Mouse (Mus musculus) liver, embryonic 13.5 days (tissue): ENCODE measurements around the gene Egln2. TPM values are rescaled to one million over a fixed set of nuclear protein-coding genes. Genes with fewer than 3 reads are reported as not detected.

ENCODE experiments used
- ATAC-seq: fragments of 200-750 bp; cut with Nextera tagmentation; 2 replicates; pipeline ENCODE4 v1.8.0; 2017; ENCODE audit warnings: low read depth, mild to moderate bottlenecking, moderate number of reproducible peaks, moderate library complexity
- DNase-seq: peaks from one replicate; pipeline ENCODE4 v3.0.0; 2022
- H3K27ac ChIP-seq: fragments of 300-500 bp; sonication (generic); 2 replicates; pipeline ENCODE4 v1.5.1; 2015; ENCODE audit warnings: moderate library complexity, mild to moderate bottlenecking, inconsistent platforms
- H3K27me3 ChIP-seq: fragments of 300-500 bp; sonication (generic); 2 replicates; pipeline ENCODE4 v1.6.1; 2015; ENCODE audit warnings: mild to moderate bottlenecking, inconsistent platforms
- H3K36me3 ChIP-seq: fragments of 300-500 bp; sonication (generic); 2 replicates; pipeline ENCODE4 v1.6.1; 2015; ENCODE audit warnings: mild to moderate bottlenecking, inconsistent platforms
- H3K4me1 ChIP-seq: fragments of 300-500 bp; sonication (generic); replicated peaks from 2 replicates; pipeline ENCODE4 v1.6.1; 2015; ENCODE audit warnings: inconsistent platforms
- H3K4me2 ChIP-seq: fragments of 300-500 bp; sonication (generic); 2 replicates; pipeline ENCODE4 v1.6.1; 2015; ENCODE audit warnings: inconsistent platforms, mild to moderate bottlenecking, moderate library complexity
- H3K4me3 ChIP-seq: fragments of 300-500 bp; sonication (generic); replicated peaks from 2 replicates; pipeline ENCODE4 v1.5.1; 2015; ENCODE audit warnings: mild to moderate bottlenecking, inconsistent platforms
- H3K9ac ChIP-seq: fragments of 300-500 bp; sonication (generic); 2 replicates; pipeline ENCODE4 v1.6.1; 2015; ENCODE audit warnings: mild to moderate bottlenecking, inconsistent platforms
- H3K9me3 ChIP-seq: fragments of 300-500 bp; sonication (generic); replicated peaks from 2 replicates; pipeline ENCODE4 v1.6.1; 2016; ENCODE audit warnings: inconsistent platforms
- WGBS: fragments of 180-500 bp; shearing (Covaris S2); methylation state at CpG from one replicate; pipeline ENCODE4 v1.1.7; 2015; ENCODE audit not compliant: insufficient replicate concordance; 5-methylcytosine and 5-hydroxymethylcytosine counted together
- polyA plus RNA-seq: library from polyadenylated mRNA; unstranded; fragments of >200 nt; fragmentation: Nextera tagmentation; extraction: Ambion mirVana; gene quantifications from 2 replicates; pipeline ENCODE4 v1.2.1, GENCODE M21; 2015

Egln2 gene
- polyA plus RNA-seq, 1 experiment from 2014 or later: 27.6 TPM

GRCm38 (mm10) chr7:27174496-27174895 lies 7.9 kb upstream of the Egln2 start:
- no peak overlapping the region for H3K9ac ChIP-seq
- ATAC-seq: no peak

GRCm38 (mm10) chr7:27170981-27171380 lies 4.4 kb upstream of the Egln2 start:
- Histone ChIP-seq H3K4me1 (peaks cover 30% of the 10 kb centered on the region), H3K27ac (no peak overlapping the region), H3K27me3 (no peaks in the 10 kb centered on the region), H3K9me3 (no peaks in the 10 kb centered on the region), H3K4me2 (no peak overlapping the region), H3K4me3 (no peak overlapping the region), H3K36me3 (peaks cover 34% of the 10 kb centered on the region), H3K9ac (no peak overlapping the region)
- ATAC-seq (no peak), DNase-seq (no peak)
- 75% methylated on average over 3 of the region's 3 CpGs for WGBS

More at GRCm38 (mm10) chr7:27174496-27174895, 7.9 kb upstream of the Egln2 start:
- DNase-seq: no peak
- peaks cover 34% of the 10 kb centered on the region for H3K36me3 ChIP-seq
- 87% methylated on average over 15 of the region's 15 CpGs for WGBS
- H3K9me3 ChIP-seq: no peaks in the 10 kb centered on the region
- no peak overlapping the region for H3K27ac ChIP-seq
- H3K4me3 ChIP-seq: no peak overlapping the region
- no peak overlapping the region for H3K4me2 ChIP-seq
- peaks cover 31% of the 10 kb centered on the region for H3K4me1 ChIP-seq
- H3K27me3 ChIP-seq: no peaks in the 10 kb centered on the region

GRCm38 (mm10) chr7:27168371-27168770 lies 1.8 kb upstream of the Egln2 start:
- Histone ChIP-seq H3K9ac (peak overlapping the region; percentile 41; the same call in 1 of the 2 replicates), H3K27me3 (no peaks in the 10 kb centered on the region), H3K4me3 (no peak overlapping the region), H3K27ac (peak overlapping the region; percentile 87; the same call in 1 of the 2 replicates), H3K4me1 (peaks cover 43% of the 10 kb centered on the region), H3K9me3 (no peaks in the 10 kb centered on the region), H3K36me3 (peaks cover 38% of the 10 kb centered on the region), H3K4me2 (no peak overlapping the region; the same call in 1 of the 2 replicates)
- WGBS: 82% methylated on average over 5 of the region's 5 CpGs
- ATAC-seq (no peak), DNase-seq (no peak)

- H3K27ac ChIP-seq: peak overlapping the region; percentile 87
- H3K36me3 ChIP-seq: peaks cover 35% of the 10 kb centered on the region
- H3K27me3 ChIP-seq: no peaks in the 10 kb centered on the region
- H3K9me3 ChIP-seq: no peaks in the 10 kb centered on the region
- ATAC-seq (no peak), DNase-seq (no peak)
- peak overlapping the region; percentile 83 for H3K4me2 ChIP-seq
- peak overlapping the region; percentile 70 for H3K9ac ChIP-seq
- H3K4me1 ChIP-seq: peaks cover 51% of the 10 kb centered on the region
- peak overlapping the region; percentile 83 for H3K4me3 ChIP-seq
- 69% methylated on average over 11 of the region's 11 CpGs for WGBS
These were observed 983 bp upstream of the Egln2 start for GRCm38 (mm10) chr7:27167475-27168094.

GRCm38 (mm10) chr7:27166229-27166613 lies 381 bp downstream of the Egln2 start:
- Histone ChIP-seq H3K9me3 (no peaks in the 10 kb centered on the region), H3K4me1 (peaks cover 65% of the 10 kb centered on the region), H3K27me3 (no peaks in the 10 kb centered on the region), H3K27ac (peak overlapping the region; percentile 87), H3K4me2 (peak overlapping the region; percentile 83), H3K4me3 (peak overlapping the region; percentile 83), H3K36me3 (peaks cover 41% of the 10 kb centered on the region), H3K9ac (peak overlapping the region; percentile 86)
- peak; percentile 72 for ATAC-seq
- WGBS: 1% methylated on average over 38 of the region's 43 CpGs
- DNase-seq: peak; percentile 76

GRCm38 (mm10) chr7:27165696-27166095 lies 906 bp downstream of the Egln2 start:
- Histone ChIP-seq H3K4me2 (peak overlapping the region; percentile 83), H3K9ac (peak overlapping the region; percentile 86), H3K9me3 (no peaks in the 10 kb centered on the region), H3K36me3 (peaks cover 39% of the 10 kb centered on the region), H3K4me3 (peak overlapping the region; percentile 83), H3K27ac (peak overlapping the region; percentile 87), H3K4me1 (peaks cover 70% of the 10 kb centered on the region), H3K27me3 (no peaks in the 10 kb centered on the region)
- no peak for ATAC-seq
- DNase-seq: no peak
- WGBS: 6% methylated on average over 8 of the region's 8 CpGs

GRCm38 (mm10) chr7:27165007-27165655 lies 1.5 kb downstream of the Egln2 start:
- H3K36me3 ChIP-seq: peaks cover 36% of the 10 kb centered on the region
- ATAC-seq (no peak), DNase-seq (no peak)
- peaks cover 75% of the 10 kb centered on the region for H3K4me1 ChIP-seq
- H3K27me3 ChIP-seq: no peaks in the 10 kb centered on the region
- H3K9me3 ChIP-seq: no peaks in the 10 kb centered on the region
- peak overlapping the region; percentile 83 for H3K4me2 ChIP-seq
- peak overlapping the region; percentile 87 for H3K27ac ChIP-seq
- peak overlapping the region; percentile 86 for H3K9ac ChIP-seq
- 80% methylated on average over 23 of the region's 23 CpGs for WGBS
- H3K4me3 ChIP-seq: peak overlapping the region; percentile 83

GRCm38 (mm10) chr7:27164112-27164947 lies 2.3 kb downstream of the Egln2 start:
- Histone ChIP-seq H3K4me3 (peak overlapping the region; percentile 83; the same call in 1 of the 2 replicates), H3K9me3 (no peaks in the 10 kb centered on the region), H3K9ac (peak overlapping the region; percentile 86), H3K4me2 (peak overlapping the region; percentile 83), H3K36me3 (peaks cover 41% of the 10 kb centered on the region), H3K27ac (no peak overlapping the region), H3K4me1 (peaks cover 78% of the 10 kb centered on the region), H3K27me3 (no peaks in the 10 kb centered on the region)
- ATAC-seq (no peak), DNase-seq (no peak)
- WGBS: 84% methylated on average over 33 of the region's 33 CpGs

GRCm38 (mm10) chr7:27163450-27163805 lies 3.2 kb downstream of the Egln2 start:
- Histone ChIP-seq H3K4me1 (peaks cover 73% of the 10 kb centered on the region), H3K36me3 (peaks cover 50% of the 10 kb centered on the region)

GRCm38 (mm10) chr7:27162780-27163449 lies 3.7 kb downstream of the Egln2 start:
- Histone ChIP-seq H3K9me3 (no peaks in the 10 kb centered on the region), H3K4me1 (peaks cover 68% of the 10 kb centered on the region), H3K27ac (no peak overlapping the region), H3K36me3 (peaks cover 55% of the 10 kb centered on the region), H3K27me3 (no peaks in the 10 kb centered on the region), H3K9ac (peak overlapping the region; percentile 8; the same call in 1 of the 2 replicates), H3K4me3 (0 out of 2 replicates have a peak overlapping the region, but pooled peaks have one; percentile 4), H3K4me2 (peak overlapping the region; percentile 19; the same call in 1 of the 2 replicates)
- no peak for DNase-seq
- 81% methylated on average over 5 of the region's 5 CpGs for WGBS
- ATAC-seq: no peak

More at GRCm38 (mm10) chr7:27163450-27163805, 3.2 kb downstream of the Egln2 start:
- H3K27me3 ChIP-seq: no peaks in the 10 kb centered on the region
- no peak overlapping the region for H3K27ac ChIP-seq
- H3K9ac ChIP-seq: peak overlapping the region; percentile 8; the same call in 1 of the 2 replicates
- ATAC-seq (no peak), DNase-seq (no peak)
- peak overlapping the region; percentile 19; the same call in 1 of the 2 replicates for H3K4me2 ChIP-seq
- H3K9me3 ChIP-seq: no peaks in the 10 kb centered on the region
- WGBS: 81% methylated on average over 5 of the region's 5 CpGs
- H3K4me3 ChIP-seq: no peak overlapping the region
